Mouse (Mus musculus) brown adipose tissue, adult 24 weeks (tissue): ENCODE data around the gene Lep. TPM values are rescaled to one million over a fixed set of nuclear protein-coding genes. Genes with fewer than 3 reads are reported as not detected.
A peak's percentile ranks its signal among the peaks of the same experiment; 100 is the strongest.

Source experiments
- H3K27ac ChIP-seq: fragments of 200-500 bp; replicated peaks from 2 replicates; pipeline ENCODE4 v1.5.1; 2012; ENCODE audit warnings: low read depth, mild to moderate bottlenecking, low read length
- H3K4me1 ChIP-seq: fragments of 200-500 bp; 2 replicates; pipeline ENCODE4 v1.6.1; 2012; ENCODE audit warnings: low read length, mixed read lengths; ENCODE audit not compliant: control insufficient read depth, insufficient read depth, insufficient read length
- H3K4me3 ChIP-seq: fragments of 200-500 bp; 2 replicates; pipeline ENCODE4 v1.5.1; 2012; ENCODE audit warnings: low read depth, mild to moderate bottlenecking, low read length, moderate library complexity; ENCODE audit not compliant: insufficient read depth
- polyA plus RNA-seq: library from polyadenylated mRNA; stranded (reverse); fragments of >200 nt; gene quantifications from 2 replicates; pipeline ENCODE4 v1.2.4, GENCODE M21; 2012; ENCODE audit not compliant: missing spikeins, insufficient read depth, insufficient read length

Gene Lep
- 83.0 and 169 TPM in 2 replicates for polyA plus RNA-seq

DNA sequence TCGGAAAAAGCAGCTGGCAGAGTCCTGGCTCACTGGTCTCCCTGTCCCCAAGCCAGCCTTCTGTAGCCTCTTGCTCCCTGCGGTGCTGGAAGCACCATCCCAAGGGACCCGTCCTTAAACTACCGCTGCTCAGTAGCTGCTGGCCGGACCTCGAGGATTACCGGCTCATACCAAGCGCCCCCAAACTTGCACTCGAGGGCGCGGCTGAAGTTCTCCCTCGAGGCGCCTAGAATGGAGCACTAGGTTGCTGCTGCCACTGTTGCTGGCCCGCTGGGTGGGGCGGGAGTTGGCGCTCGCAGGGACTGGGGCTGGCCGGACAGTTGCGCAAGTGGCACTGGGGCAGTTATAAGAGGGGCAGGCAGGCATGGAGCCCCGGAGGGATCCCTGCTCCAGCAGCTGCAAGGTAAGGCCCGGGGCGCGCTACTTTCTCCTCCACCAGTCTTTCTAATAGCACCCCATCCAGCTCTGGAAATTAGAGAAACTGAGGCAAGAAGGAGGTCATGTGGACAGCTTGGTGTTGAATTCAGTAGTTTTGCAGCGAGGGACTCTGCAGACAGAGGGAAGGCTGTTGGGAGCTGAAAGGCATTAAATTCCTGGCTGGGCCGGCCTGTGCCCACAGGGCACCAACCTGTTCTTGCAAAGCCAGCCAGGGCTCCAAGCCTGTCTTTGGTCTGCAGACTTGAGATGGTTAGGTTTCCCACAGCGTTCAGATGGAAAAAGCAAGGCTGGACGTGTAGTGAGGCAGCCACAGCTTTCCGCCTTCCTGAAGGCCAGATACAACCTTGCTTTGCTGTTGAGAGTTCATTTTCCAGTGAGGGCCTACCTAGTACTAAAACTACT is at the start of gene Lep:
Gene Lep (plus strand): TSS at position 375 of the 840 bp plus-strand sequence.
- no peaks in the 10 kb centered on the region for H3K4me1 ChIP-seq
- H3K27ac ChIP-seq = peak within 1 kb of the TSS; percentile 53
- H3K4me3 ChIP-seq = peak within 1 kb of the TSS; percentile 62

DNA sequence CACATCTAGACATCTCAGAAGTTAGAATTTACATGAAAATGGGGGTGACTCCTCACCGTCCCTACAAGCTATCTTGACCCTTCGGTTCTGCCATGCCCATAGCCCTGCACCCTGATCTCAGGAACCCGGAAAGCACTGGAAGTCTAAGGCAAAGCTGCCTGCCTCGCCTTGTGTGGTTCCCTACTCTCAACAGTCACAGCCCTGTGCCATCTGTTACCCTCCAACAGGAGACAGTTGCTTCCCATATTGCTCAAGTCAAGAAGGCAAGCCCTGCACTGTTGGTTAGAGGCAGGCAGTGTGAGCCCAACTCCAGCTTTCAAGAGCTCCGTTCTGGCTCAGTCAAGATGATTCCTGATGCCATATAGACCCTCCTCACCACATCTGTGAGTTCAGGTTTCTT is 48.4 kb upstream of the Lep start:
- no peak overlapping the region for H3K27ac ChIP-seq
- no peak overlapping the region for H3K4me3 ChIP-seq
- no peaks in the 10 kb centered on the region for H3K4me1 ChIP-seq

DNA sequence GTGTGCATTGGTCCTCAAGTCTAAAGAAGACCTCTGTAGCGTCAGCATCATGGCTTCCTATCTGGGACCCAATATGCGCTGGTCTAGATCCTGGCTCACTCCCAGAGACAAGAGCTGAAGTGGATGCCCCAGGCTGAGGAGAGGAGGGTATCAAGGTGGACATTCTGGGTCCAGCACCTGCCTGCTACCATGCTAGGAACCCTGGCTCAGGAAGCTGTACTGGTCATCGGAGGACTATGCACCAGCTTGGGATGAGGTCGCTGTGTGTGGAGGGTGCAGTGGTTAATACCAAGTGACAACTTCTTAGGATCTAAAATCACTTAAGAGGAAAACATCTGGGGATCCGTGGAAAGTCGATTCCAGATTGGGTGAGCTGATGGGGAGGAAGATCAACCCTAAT is 46.8 kb upstream of the Lep start:
- Histone ChIP-seq H3K4me3 (no peak overlapping the region), H3K27ac (no peak overlapping the region)

DNA sequence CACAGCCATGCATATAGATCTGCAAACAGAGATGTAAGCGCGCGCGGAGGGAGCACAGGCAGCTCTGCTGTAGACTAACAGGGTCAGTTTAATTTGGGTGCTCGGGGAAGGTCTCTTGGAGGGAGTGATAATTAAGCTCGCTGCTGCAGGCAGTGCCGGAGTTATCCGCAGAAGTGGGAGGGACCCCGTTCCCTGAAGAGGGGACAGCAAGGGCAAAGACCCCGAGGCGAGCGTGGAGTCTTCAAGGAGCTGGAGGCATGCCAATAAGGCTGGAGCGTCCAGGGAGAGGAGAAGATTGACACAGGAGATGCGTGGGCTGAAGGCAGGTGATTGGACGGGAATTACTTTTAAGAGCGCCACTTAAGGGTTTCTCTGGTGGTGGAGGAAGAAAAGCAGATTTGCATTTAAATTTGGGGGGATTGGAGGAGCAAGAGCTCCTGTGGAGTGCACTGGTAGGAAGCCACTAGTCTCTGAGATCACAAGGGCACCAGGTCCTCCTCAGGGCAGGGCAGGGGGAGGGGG is 43.1 kb upstream of the Lep start:
- Histone ChIP-seq H3K4me3 (no peak overlapping the region), H3K27ac (no peak overlapping the region), H3K4me1 (no peaks in the 10 kb centered on the region)

More for the DNA sequence above, 46.8 kb upstream of the Lep start:
- no peaks in the 10 kb centered on the region for H3K4me1 ChIP-seq

DNA sequence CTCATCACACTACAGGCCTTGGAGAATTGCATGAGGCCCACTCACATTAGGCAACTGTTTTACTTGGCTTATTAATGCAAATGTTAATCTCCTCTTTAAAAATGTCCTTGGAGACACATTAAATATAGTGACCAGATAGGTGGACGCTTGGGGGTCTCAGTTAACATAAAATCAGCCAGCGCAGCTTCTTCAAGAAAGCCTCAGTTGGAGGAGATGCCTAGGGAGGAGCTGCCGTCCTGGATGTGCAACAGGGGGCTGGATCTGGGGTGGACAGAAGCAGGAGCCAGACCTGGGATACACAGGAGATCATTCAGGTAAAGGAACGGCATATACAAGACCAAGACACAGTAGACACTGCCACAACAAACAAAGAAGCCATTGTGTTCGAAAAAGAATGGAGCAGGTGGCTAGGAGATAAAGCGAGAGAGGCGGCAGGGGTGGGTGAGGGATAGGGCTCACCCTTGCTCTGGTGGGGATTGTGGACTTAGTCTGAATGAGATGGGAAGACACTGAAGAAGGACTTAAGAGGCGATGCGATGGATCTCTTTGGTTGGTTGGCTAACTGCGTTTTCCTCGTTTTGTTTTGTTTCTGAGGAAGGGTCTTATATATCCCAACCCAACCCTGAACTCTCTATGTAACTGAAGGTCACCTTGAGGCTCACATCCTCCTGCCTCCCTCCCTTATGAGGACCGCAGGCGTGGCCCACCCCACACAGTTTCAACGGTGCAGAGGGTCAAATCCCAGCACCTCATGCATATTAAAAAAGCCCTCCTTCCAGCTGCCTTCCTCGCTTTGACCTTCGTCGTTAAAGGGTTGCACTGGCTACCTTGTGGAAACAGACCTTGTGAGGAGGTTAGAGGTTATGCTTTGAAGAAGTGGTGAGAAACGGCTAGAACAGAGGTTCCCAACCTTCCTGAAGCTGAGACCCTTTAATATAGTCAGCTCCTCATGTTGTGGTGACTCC is 40.0 kb upstream of the Lep start:
- H3K4me3 ChIP-seq = no peak overlapping the region
- H3K27ac ChIP-seq = no peak overlapping the region
- H3K4me1 ChIP-seq = no peaks in the 10 kb centered on the region

DNA sequence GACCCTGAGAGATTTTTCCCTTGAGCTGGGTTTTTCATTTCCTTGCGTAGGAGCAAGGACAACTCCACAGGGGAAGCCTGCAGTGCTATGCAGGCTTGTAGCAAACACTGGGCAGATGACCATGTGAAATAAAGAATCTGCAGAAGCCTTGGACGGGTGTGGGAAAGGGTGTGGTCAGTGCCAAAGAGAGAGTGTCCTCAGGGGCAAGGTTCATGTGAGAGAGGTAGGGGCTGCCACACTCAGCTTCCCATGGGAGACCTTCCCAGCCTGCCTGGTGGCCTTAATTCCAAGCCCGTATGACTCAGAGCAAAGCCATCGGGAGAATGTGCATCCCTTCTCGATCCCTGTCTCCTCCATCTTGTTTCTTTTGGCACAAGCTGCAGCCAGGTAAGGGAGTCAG is 39.1 kb upstream of the Lep start:
- no peak overlapping the region for H3K27ac ChIP-seq
- H3K4me3 ChIP-seq = no peak overlapping the region
- H3K4me1 ChIP-seq = no peaks in the 10 kb centered on the region

DNA sequence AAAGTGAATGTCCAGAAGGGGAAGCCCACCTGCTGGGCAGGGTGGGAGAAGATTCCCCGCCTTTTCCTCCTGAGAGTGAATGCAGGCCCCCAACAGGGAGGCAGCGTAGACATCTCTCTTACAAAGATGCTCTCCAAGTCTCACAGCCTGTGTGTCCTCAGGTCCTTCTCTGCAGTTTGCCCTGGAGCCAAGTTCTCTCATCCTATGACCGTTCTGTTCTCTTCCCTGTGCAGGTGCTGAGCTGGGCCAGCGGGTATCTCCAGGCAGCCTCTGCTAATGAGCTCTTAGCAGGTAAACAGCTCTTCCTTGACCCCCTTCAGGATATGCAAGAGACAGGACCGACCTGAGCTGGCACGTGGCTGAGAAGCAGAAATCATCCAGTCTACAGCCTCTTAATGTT is 38.5 kb upstream of the Lep start:
- Histone ChIP-seq H3K4me3 (no peak overlapping the region), H3K4me1 (no peaks in the 10 kb centered on the region), H3K27ac (no peak overlapping the region)

DNA sequence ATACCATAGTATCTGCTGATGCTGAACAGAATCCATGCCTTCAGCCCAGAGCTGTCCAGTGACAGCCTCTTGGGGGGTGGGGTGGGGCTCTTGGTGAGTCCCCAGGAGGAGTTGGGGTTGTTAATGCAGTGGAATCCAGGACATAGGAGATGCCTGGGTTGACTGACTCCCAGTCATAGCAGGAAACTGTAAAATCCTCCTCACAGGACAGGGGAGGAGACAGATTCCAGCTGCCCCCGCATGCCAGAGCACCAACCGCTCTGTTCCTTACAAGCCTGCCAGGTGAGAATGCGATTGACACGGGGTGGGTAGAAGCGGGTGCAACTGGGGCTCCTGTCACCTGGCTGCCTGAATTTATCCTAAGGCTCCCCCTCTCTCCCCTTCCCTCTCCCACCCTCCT is 37.9 kb upstream of the Lep start:
- H3K27ac ChIP-seq = no peak overlapping the region
- no peak overlapping the region for H3K4me3 ChIP-seq
- H3K4me1 ChIP-seq = no peaks in the 10 kb centered on the region

DNA sequence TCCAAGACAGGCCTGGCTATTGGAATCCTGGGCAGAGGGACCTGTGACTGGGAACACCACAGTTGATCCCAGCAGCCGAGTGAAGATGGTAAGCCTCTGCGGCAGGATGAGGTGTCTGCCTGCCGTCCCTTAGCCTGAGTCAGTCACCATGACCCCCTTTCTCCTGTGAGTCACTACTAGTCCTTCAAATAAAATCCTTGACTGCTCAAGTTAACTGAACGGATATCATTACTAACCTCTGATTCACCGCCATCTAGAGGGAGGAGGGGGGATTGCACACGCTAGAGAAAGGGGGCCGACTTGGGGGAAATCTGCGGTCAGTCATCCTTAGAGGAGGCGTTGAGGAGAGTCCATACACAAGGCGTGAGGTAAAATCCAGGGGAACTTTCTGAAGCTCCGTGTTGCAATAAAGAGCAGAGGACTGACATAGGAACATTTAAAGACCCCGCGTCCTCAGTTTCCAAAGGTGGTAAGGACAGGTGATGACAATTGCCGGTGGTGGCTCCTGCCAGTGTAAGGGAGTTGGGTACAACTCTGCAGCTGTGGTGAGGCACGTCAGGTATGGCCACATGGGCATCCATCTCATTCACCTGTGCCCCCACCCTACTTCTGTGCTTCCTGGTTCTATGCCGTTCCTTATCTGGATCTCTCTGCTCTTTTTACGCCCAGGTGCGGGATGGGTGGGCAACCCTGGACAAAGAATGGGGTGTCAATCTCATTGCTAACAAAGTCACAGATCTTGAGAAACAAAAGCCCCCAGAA is 36.6 kb upstream of the Lep start:
- H3K4me1 ChIP-seq = no peaks in the 10 kb centered on the region
- no peak overlapping the region for H3K4me3 ChIP-seq
- no peak overlapping the region for H3K27ac ChIP-seq

DNA sequence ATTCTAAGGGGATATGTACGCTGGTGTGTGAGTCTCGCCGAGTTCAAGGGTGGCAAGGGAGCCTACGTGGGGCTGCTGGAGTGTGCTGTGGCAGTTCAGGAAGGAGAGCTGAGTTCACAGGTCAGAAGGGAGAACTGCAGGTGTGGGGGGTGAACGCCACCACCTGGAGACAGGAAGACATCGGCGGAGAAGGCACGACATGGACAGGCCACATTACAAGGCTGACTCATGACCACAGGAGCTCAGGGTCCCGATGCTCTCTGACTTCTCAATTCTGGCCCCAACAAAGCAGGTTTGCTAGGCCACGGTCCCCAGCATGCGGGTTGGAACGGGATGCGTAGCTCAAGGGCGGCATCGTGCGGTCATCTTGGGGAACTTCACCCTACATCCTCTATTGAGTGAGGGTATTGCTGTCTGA is 36.0 kb upstream of the Lep start:
- no peak overlapping the region for H3K4me3 ChIP-seq
- H3K27ac ChIP-seq = no peak overlapping the region

DNA sequence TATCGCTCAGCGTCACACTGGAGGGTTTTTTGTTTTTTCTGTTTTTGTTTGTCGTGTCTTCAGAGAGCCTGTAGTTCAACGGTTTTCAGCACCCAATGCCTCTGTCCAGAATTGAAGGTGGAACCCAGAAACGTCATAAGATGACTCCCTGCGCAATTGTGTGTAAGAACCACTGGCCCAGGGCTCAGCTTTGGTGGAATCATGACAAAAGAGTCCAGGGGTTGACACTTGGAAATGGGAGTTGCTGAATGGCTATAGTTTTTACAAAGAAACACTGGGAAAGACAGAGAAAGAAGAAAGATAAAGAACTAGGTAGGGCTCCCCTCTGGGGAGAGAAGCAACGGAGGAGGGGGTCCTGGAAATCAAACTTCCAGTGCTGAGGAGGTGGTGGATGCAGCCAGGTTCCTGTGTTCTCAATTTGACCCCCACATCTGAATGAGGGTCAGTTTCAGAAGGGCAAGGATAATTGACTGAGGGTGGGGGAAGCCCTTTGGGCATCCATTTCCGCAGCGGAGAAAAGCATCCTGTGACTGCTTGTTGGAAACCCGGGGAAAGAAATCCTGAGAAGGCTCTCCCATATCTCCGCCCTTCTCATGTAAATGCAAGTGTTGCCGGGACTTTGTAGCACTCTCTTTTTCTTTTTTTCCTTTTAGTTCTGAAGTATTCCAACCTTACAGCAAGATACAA is 34.1 kb upstream of the Lep start:
- Histone ChIP-seq H3K4me1 (no peaks in the 10 kb centered on the region; the same call in 1 of the 2 replicates), H3K4me3 (no peak overlapping the region), H3K27ac (no peak overlapping the region)

More for the DNA sequence above, 36.0 kb upstream of the Lep start:
- H3K4me1 ChIP-seq = no peaks in the 10 kb centered on the region

DNA sequence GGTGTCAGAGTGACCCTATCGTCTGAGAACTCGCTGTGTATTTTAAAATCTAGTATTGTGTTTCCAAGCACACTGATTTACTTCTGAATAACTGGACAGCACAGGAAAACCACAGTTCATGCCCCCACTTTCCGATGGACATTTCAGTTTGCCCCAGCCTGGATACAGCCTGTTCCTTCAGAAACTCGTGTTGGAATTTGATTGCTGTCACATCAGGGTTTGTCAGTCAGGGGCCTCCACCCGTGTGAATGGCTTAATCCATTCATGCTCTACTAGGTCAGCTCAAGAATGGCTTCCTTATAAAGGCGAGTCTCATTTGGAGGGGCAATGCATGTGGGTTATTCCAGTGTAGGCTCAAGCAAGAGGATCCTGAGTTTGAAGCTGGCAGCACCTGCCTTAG is 33.3 kb upstream of the Lep start:
- H3K27ac ChIP-seq = no peak overlapping the region
- no peak overlapping the region for H3K4me3 ChIP-seq
- H3K4me1 ChIP-seq = no peaks in the 10 kb centered on the region; the same call in 1 of the 2 replicates

DNA sequence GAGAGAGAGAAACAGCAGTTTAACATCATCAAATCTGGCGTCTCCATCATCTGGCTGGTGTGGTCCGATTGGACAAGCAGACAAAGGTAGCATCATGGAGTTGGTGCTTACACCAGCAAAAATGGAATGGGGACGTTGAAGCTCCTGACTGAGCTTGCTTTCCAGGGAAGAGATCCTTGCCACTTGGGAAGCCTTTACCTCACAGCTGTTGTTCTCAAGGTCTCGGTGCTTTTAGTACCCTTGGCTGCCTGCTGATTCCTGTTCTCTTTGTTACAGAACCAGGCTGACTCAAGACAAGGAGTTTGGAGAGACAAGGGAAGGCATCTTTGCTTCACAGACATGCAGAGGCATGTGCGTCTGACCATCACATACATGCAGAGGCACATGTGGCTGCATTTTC is 31.9 kb upstream of the Lep start:
- H3K27ac ChIP-seq = no peak overlapping the region
- H3K4me1 ChIP-seq = peaks cover 6% of the 10 kb centered on the region
- no peak overlapping the region for H3K4me3 ChIP-seq

DNA sequence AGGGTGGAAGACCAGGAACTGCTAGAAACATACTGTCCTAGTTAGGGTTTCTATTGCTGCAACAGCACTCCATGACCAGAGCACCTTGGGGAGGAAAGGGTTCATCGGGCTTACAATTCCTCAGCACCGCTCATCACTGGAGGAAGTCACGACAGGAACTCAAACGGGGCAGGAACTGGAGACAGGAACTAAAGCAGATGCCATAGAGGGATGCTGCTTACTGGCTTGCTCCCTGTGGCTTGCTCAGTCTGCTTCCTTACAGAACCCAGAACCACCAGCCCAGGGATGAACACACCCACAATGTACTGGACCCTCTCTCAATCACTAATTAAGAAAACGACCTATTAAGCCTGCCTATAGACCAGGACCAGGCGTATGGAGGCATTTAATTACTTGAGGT is 30.5 kb upstream of the Lep start:
- Histone ChIP-seq H3K27ac (no peak overlapping the region), H3K4me1 (peaks cover 6% of the 10 kb centered on the region), H3K4me3 (no peak overlapping the region)
